Mouse (Mus musculus) adrenal gland (tissue): Measurements from ENCODE around the gene Inha.

Source experiments
- intact Hi-C: fragments of 180-260 bp; cut with DNase I; formaldehyde crosslinking; loops from one replicate; pipeline ENCODE4 v1.15.1; 2025
- long read RNA-seq, 2 experiments: library from polyadenylated mRNA; unstranded; transcript quantifications; one replicate each; pipeline ENCODE4 v2.0.0; 2020; ENCODE audit warnings: borderline replicate concordance in 1 of 2; ENCODE audit not compliant: insufficient replicate concordance in 1 of 2

Gene Inha
- long read RNA-seq, experiment 1, transcript Inha-201 (2 exons, 1,475 nt): major isoform, 7 of 10 reads
- long read RNA-seq, experiment 1, partial matches to known transcripts: 2 of 10 reads
- long read RNA-seq, experiment 1, other reads (novel, unspliced or antisense): 1 of 10 reads
- long read RNA-seq, experiment 2, transcript Inha-201 (2 exons, 1,475 nt): major isoform, 45 of 53 reads
- long read RNA-seq, experiment 2, partial matches to known transcripts: 8 of 53 reads
- long read RNA-seq, experiment 2, other reads (novel, unspliced or antisense): 0 of 53 reads

- intact Hi-C loops: no loop called here
Measured at GRCm38 (mm10) chr1:75507006-75507405, at the start of gene Inha. TSS of gene Inha (plus strand) at chr1:75507077.

- intact Hi-C loops: no loop called here
Measured at GRCm38 (mm10) chr1:75457710-75458024, 49.2 kb upstream of the Inha start.

GRCm38 (mm10) chr1:75458025-75458788, 48.7 kb upstream of the Inha start:
- intact Hi-C loops: no loop called here

GRCm38 (mm10) chr1:75458789-75459684, 47.8 kb upstream of the Inha start:
- intact Hi-C loops: no loop called here

- intact Hi-C loops: no loop called here
Measured at GRCm38 (mm10) chr1:75460297-75460696, 46.6 kb upstream of the Inha start.

- intact Hi-C loops: no loop called here
Measured at GRCm38 (mm10) chr1:75462636-75463035, 44.2 kb upstream of the Inha start.

GRCm38 (mm10) chr1:75463652-75464204, 43.1 kb upstream of the Inha start:
- intact Hi-C loops: no loop called here

GRCm38 (mm10) chr1:75467215-75467927, 39.5 kb upstream of the Inha start:
- intact Hi-C loops: loop anchor here (1.0 to 5.0 kb wide), 3 partner anchors 21 to 124 kb away; no protein-coding TSS in a partner anchor

GRCm38 (mm10) chr1:75469287-75469825, 37.5 kb upstream of the Inha start:
- intact Hi-C loops: loop anchor here (5.0 kb wide), 1 partner anchor 37 kb away; no protein-coding TSS in a partner anchor

- intact Hi-C loops: no loop called here
Measured at GRCm38 (mm10) chr1:75476441-75476840, 30.4 kb upstream of the Inha start.

- intact Hi-C loops: loop anchor here (1.0 kb wide), 2 partner anchors 82 to 120 kb away; no protein-coding TSS in a partner anchor
Measured at GRCm38 (mm10) chr1:75477264-75477965, 29.5 kb upstream of the Inha start.

- intact Hi-C loops: loop anchor here (1.0 kb wide), 2 partner anchors 81 to 119 kb away; no protein-coding TSS in a partner anchor
Measured at GRCm38 (mm10) chr1:75477966-75478290, 28.9 kb upstream of the Inha start.

GRCm38 (mm10) chr1:75478497-75478896, 28.4 kb upstream of the Inha start:
- intact Hi-C loops: no loop called here

- intact Hi-C loops: no loop called here
Measured at GRCm38 (mm10) chr1:75478916-75479634, 27.8 kb upstream of the Inha start, which contains the start of the genes Chpf and Tmem198. TSS of gene Chpf (minus strand) at chr1:75479307. TSS of gene Tmem198 (plus strand) at chr1:75479532.

GRCm38 (mm10) chr1:75479635-75479989, 27.3 kb upstream of the Inha start:
- intact Hi-C loops: no loop called here

- intact Hi-C loops: no loop called here
Measured at GRCm38 (mm10) chr1:75480036-75480435, 26.8 kb upstream of the Inha start.

GRCm38 (mm10) chr1:75480735-75481134, 26.1 kb upstream of the Inha start:
- intact Hi-C loops: no loop called here

- intact Hi-C loops: no loop called here
Measured at GRCm38 (mm10) chr1:75486561-75486960, 20.3 kb upstream of the Inha start.

GRCm38 (mm10) chr1:75487040-75487404, 19.9 kb upstream of the Inha start:
- intact Hi-C loops: no loop called here
